Mouse (Mus musculus): Measurements from ENCODE around the gene Tbx2. TPM values are rescaled to one million over a fixed set of nuclear protein-coding genes. Genes with fewer than 3 reads are reported as not detected.

Tbx2 gene
- polyA plus RNA-seq, 1 experiment from 2014 or later, result 5.0 TPM

DNA sequence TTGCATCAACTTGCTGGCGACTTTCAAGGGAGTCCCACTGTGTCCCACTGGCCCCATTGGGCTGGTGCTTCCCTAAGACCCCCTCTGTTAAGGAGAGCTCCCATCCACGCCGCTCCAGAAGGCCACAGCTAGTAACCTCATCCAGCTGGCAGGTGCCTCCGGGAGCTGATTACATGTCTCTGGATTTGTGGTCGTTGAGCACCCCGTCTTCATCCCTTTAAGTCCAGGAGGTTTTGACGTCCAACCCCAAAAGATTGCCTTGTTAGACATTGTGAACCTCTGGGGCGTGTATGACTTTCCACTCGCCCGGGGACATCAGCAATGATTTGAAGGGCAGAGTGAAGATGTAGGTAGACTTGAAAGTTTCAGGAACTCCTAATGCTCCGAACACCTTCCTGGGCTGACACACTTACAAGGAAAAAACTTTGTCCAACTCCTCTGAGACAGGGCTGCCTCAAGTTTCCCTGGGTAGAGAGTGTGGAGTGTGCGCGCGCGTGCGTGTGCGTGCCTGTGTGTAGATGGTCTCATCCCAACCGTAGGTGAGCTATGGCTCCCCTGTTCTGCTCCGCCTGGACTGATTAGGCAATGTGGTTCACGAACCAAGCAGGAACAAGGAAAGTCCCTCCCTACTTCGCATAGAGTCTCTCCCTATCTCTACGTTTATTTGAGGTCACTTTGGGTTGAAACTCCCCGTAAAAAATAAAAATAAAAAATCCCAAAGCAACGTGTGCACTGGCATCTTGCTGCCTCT lies 10.4 kb downstream of the Tbx2 start:
- ATAC-seq (ENCODE audit: low FRiP score, low read depth), result 0 out of 2 replicates have a peak, but pooled peaks have one; percentile 2
- Histone ChIP-seq H3K9me3 (no peaks in the 10 kb centered on the region), H3K9ac (peak overlapping the region; percentile 70; the same call in 1 of the 2 replicates), H3K4me1 (peaks cover 62% of the 10 kb centered on the region), H3K4me3 (peak overlapping the region; percentile 59), H3K36me3 (peaks cover 3% of the 10 kb centered on the region; the same call in 1 of the 2 replicates), H3K4me2 (replicated peaks) (peak overlapping the region; percentile 87), H3K27ac (peak overlapping the region; percentile 84; the same call in 1 of the 2 replicates), H3K27me3 (peaks cover 61% of the 10 kb centered on the region)
- 6% methylated on average over 24 of the region's 24 CpGs for WGBS

DNA sequence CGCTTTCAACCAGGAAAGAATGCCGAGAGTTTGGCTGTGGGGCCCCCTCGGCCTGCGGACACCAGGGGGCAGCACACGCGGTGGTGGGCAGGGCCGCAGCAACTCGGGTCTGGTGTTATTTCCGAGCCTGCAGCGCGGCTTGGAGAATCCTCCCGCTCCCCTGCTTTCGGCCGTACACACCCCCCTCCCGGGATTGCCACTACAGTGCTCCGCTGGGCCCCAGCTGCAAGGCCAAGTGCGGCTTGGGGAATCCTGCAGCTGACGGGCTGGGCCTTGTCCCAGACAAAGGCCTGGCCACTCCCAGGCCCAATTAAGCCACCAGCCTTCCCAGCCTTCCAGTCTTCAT lies 11.0 kb downstream of the Tbx2 start:
- WGBS, result 0% methylated on average over 18 of the region's 18 CpGs
- Histone ChIP-seq H3K4me1 (peaks cover 56% of the 10 kb centered on the region), H3K4me2 (replicated peaks) (peak overlapping the region; percentile 87), H3K27ac (peak overlapping the region; percentile 84), H3K4me3 (peak overlapping the region; percentile 59), H3K36me3 (peaks cover 3% of the 10 kb centered on the region; the same call in 1 of the 2 replicates), H3K9me3 (no peaks in the 10 kb centered on the region), H3K9ac (peak overlapping the region; percentile 70), H3K27me3 (peaks cover 56% of the 10 kb centered on the region)
- ATAC-seq (ENCODE audit: low FRiP score, low read depth), result peak; percentile 52

DNA sequence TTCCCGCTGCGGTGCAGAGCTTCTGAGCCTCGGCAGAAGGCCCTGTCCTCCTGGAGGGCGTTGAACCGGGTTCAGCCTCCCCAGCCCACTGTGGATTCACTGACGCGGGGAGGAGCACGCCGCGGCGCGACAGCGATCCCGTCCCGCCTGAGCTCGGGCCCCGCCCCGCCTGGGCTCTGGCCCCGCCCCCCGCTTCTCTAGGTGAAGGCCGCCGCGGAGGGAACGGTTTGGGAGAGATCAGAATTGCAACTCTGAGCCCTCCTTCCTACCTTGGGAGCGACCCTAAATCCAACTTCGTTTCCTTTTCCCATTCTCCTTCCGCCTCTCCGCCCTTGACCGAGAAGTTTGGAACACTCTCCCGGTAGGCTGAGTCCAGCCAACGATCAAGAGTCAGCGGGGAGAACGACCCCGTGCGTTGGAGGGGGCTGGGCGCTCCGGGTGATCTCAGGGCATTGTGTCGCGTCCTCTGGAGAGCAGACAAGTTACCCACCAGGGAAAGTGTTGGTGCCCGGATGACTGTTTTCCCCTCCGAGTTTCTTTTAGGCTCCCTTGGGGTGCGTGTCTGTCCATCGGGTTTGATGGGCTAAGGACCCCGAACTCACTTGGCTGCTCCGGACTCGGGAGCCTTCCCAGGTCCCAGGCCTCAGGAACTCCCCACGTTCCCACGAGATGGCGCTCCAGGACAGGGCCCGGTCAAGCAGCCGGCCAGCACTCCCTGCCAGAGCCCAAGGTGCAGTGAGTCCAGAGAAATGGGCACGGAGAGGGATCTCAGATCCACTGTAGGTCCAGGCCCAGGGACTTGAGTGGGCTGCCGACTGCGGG lies 12.0 kb downstream of the Tbx2 start:
- ATAC-seq (ENCODE audit: low FRiP score, low read depth), result peak; percentile 70
- H3K27ac ChIP-seq, result peak overlapping the region; percentile 84
- peaks cover 49% of the 10 kb centered on the region for H3K4me1 ChIP-seq
- no peaks in the 10 kb centered on the region for H3K9me3 ChIP-seq
- peak overlapping the region; percentile 59 for H3K4me3 ChIP-seq
- peaks cover 46% of the 10 kb centered on the region for H3K27me3 ChIP-seq
- peak overlapping the region; percentile 70 for H3K9ac ChIP-seq
- peak overlapping the region; percentile 87 for H3K4me2 ChIP-seq (replicated peaks)
- under 1% methylated on average over 54 of the region's 54 CpGs for WGBS
- H3K36me3 ChIP-seq, result peaks cover 3% of the 10 kb centered on the region; the same call in 1 of the 2 replicates

DNA sequence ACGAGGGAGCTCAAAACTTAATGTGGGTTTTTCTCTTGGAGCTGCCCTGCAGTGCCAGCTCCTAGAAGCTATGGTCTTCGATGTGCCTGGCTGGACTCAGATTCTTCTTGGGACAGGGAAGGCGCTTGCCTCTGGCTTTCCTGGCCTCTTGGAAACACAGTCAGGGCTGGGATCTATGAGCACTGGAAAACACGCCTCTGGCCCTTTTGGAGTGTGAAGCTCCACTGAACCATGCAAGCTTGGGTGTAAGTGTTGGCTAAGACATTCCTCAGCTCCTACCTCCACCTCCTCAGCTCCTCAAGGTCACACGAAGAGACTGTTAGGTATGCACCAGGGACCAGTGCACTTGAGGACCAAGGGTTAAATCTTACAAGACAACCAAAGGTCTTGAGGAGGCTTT lies 12.6 kb downstream of the Tbx2 start:
- 38% methylated on average over 5 of the region's 5 CpGs for WGBS
- Histone ChIP-seq H3K4me3 (peak overlapping the region; percentile 59), H3K27me3 (peaks cover 41% of the 10 kb centered on the region), H3K9ac (peak overlapping the region; percentile 70; the same call in 1 of the 2 replicates), H3K9me3 (no peaks in the 10 kb centered on the region), H3K27ac (no peak overlapping the region), H3K36me3 (peaks cover 3% of the 10 kb centered on the region; the same call in 1 of the 2 replicates), H3K4me2 (replicated peaks) (peak overlapping the region; percentile 87), H3K4me1 (peaks cover 43% of the 10 kb centered on the region)
- no peak for ATAC-seq (ENCODE audit: low FRiP score, low read depth)

DNA sequence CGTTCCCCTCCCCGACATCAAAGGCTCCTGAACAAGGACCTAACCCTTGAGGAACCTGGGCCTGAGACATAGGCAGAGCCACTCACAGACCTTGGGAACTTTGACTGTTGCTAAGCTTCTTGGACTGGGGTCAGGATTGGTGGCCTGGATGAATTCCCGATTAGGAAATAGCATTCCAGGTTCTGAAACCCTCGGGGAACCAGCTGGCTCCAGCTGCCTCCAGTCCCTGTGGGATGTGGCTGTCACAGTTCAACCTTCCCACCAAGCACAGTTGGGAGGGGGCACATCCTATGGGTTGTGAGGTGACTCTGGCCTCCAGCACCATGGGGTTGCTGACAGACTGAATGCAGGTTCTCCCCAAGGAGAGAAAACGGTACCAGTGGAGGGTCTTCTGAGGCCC lies 13.6 kb downstream of the Tbx2 start:
- no peak overlapping the region for H3K9ac ChIP-seq
- no peaks in the 10 kb centered on the region for H3K9me3 ChIP-seq
- no peak overlapping the region for H3K4me2 ChIP-seq (replicated peaks)
- H3K4me1 ChIP-seq, result peaks cover 35% of the 10 kb centered on the region
- 47% methylated on average over 5 of the region's 5 CpGs for WGBS
- peaks cover 34% of the 10 kb centered on the region for H3K27me3 ChIP-seq
- ATAC-seq (ENCODE audit: low FRiP score, low read depth), result no peak
- H3K27ac ChIP-seq, result no peak overlapping the region
- no peaks in the 10 kb centered on the region for H3K36me3 ChIP-seq
- no peak overlapping the region for H3K4me3 ChIP-seq

DNA sequence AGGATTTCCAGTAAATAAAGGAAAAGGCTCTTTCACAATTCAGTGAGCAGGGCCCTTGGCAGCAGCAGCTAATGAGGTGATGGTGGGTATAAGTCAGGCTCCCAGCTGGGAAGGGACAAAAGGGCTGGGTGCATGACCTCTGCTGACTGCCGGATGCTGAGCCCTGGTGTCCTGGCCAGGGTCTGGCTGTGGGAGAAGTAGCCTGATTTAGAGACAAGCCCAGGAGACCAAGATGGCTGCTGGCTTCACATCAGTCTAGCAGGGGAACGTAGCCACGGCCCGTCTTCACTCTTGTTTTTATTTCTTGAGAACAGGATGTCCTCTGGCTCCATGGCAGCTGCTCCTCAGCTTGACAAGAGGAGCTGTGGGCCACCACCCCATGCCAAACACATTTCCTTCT lies 14.2 kb downstream of the Tbx2 start:
- Histone ChIP-seq H3K36me3 (no peaks in the 10 kb centered on the region), H3K4me2 (replicated peaks) (no peak overlapping the region), H3K4me1 (peaks cover 36% of the 10 kb centered on the region), H3K27me3 (peaks cover 28% of the 10 kb centered on the region), H3K9ac (no peak overlapping the region), H3K4me3 (no peak overlapping the region), H3K27ac (no peak overlapping the region), H3K9me3 (no peaks in the 10 kb centered on the region)
- ATAC-seq (ENCODE audit: low FRiP score, low read depth), result no peak
- 61% methylated on average over 4 of the region's 4 CpGs for WGBS

DNA sequence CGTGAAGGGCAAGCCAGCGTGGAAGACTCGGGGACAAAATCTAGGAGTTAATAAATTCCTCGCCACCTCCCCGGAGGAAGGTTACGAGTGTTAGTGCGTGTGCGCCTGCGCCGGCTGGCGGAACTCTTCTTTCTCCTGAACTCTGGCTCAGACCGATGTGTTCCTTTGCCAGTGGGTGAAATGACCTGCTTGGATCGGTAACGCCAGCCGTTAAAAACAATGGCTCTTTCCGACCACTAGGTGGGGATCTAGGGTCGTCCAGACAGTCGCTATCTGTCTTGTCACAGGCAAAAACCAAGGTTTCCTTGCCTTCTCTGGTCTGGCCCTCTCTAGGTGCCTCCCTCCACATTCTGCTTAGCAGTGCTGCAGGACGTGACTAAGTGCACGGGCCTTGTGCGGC lies 16.7 kb downstream of the Tbx2 start:
- peak overlapping the region; percentile 31 for H3K4me3 ChIP-seq
- 2% methylated on average over 21 of the region's 21 CpGs for WGBS
- no peak overlapping the region for H3K27ac ChIP-seq
- H3K4me1 ChIP-seq, result peaks cover 18% of the 10 kb centered on the region
- peak overlapping the region; percentile 61 for H3K4me2 ChIP-seq (replicated peaks)
- no peaks in the 10 kb centered on the region for H3K9me3 ChIP-seq
- H3K27me3 ChIP-seq, result peaks cover 16% of the 10 kb centered on the region; the same call in 1 of the 2 replicates
- no peaks in the 10 kb centered on the region for H3K36me3 ChIP-seq
- ATAC-seq (ENCODE audit: low FRiP score, low read depth), result peak; percentile 71
- H3K9ac ChIP-seq, result peak overlapping the region; percentile 51; the same call in 1 of the 2 replicates

DNA sequence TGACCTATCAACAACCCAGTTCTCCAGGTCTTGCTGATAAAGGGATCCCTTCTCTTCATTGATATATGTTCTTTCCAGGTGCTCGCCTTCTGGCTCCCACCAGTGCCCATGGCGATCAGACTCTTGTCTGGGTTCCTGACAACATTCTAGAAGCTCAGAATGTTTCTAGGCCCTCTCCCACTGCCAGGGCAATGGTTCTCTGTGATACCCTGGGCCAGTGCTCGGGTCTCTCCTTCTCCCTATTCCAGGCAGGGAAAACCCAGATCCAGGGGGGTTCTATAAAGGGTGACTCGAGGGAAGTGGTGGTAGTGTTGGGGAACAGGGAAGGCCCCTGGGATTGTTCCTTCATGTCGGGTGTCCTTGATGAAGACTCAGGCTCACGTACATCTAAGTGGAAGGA lies 17.9 kb downstream of the Tbx2 start, which contains the start of gene Gm11444:
Gene Gm11444 (minus strand): TSS at position 101 of the 400 bp plus-strand sequence.
- Histone ChIP-seq H3K27me3 (peaks cover 10% of the 10 kb centered on the region; the same call in 1 of the 2 replicates), H3K4me1 (peaks cover 12% of the 10 kb centered on the region; the same call in 1 of the 2 replicates), H3K27ac (no peak within 1 kb of the TSS), H3K4me2 (replicated peaks) (peak within 1 kb of the TSS; percentile 61), H3K36me3 (no peaks in the 10 kb centered on the region), H3K9ac (no peak within 1 kb of the TSS), H3K9me3 (no peaks in the 10 kb centered on the region), H3K4me3 (no peak within 1 kb of the TSS)
- no peak for ATAC-seq (ENCODE audit: low FRiP score, low read depth)
- WGBS, result 86% methylated on average over 6 of the region's 6 CpGs

DNA sequence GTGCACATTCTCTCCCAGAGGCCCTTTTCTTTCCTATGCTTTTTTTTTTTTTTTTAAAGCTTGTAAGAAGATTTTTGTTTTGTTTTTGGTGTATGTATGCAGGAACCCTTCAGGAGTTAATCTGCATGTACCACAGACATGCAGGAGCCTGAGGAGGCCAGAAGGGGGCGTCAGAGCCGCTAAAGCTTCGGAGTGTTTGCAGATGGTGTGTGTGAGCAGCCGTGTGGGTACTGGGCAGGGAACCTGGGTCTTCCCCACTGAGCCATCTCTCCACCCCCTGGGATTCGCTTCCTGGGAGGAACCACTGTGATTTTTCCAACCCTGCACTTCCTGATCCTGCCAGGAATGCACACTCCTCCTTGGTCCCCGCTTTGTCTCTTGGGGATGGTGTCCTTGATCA lies 18.4 kb downstream of the Tbx2 start:
- H3K4me1 ChIP-seq, result peaks cover 12% of the 10 kb centered on the region; the same call in 1 of the 2 replicates
- no peak overlapping the region for H3K27ac ChIP-seq
- H3K27me3 ChIP-seq, result peaks cover 9% of the 10 kb centered on the region; the same call in 1 of the 2 replicates
- H3K4me3 ChIP-seq, result no peak overlapping the region
- no peak overlapping the region for H3K4me2 ChIP-seq (replicated peaks)
- no peaks in the 10 kb centered on the region for H3K36me3 ChIP-seq
- H3K9me3 ChIP-seq, result no peaks in the 10 kb centered on the region
- ATAC-seq (ENCODE audit: low FRiP score, low read depth), result no peak
- no peak overlapping the region for H3K9ac ChIP-seq
- 47% methylated on average over 6 of the region's 6 CpGs for WGBS

DNA sequence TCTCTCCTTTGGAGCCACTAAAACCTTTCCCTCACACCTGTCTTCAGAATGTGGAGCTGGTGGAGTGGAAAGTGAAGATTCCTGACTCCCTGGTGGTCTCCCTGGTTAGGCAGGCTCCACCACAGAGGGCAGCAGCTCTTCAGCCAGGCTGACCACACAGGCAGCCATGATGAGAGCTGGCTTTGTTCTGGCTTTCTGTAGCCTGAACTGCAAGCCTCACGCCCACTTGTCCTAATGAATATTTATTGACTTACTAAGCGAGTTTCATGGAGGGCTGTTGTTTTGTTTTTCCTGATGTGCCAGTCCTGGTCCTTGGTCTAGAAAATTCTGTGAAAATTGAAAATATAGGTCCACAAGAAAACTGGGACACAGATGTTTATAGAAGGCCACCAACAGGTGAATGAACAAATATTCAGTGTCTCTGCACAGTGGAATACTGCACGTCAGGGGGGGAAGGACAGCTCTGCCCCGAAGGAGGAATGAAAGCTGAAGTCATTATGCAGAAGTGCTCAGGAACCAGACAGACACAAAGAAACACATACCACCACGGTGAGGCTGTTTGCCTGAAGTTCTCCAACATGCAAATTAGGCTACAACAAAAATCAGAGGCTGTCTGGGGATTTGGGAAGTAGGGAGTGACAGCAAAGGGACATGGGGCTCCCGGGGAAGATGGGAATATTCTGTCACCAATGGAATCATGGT lies 25.8 kb downstream of the Tbx2 start:
- Histone ChIP-seq H3K4me1 (no peaks in the 10 kb centered on the region), H3K9me3 (no peaks in the 10 kb centered on the region), H3K27ac (no peak overlapping the region), H3K4me3 (no peak overlapping the region), H3K9ac (peak overlapping the region; percentile 19; the same call in 1 of the 2 replicates), H3K4me2 (replicated peaks) (no peak overlapping the region), H3K36me3 (no peaks in the 10 kb centered on the region), H3K27me3 (no peaks in the 10 kb centered on the region)
- ATAC-seq (ENCODE audit: low FRiP score, low read depth), result no peak
- 32% methylated on average over 6 of the region's 6 CpGs for WGBS

DNA sequence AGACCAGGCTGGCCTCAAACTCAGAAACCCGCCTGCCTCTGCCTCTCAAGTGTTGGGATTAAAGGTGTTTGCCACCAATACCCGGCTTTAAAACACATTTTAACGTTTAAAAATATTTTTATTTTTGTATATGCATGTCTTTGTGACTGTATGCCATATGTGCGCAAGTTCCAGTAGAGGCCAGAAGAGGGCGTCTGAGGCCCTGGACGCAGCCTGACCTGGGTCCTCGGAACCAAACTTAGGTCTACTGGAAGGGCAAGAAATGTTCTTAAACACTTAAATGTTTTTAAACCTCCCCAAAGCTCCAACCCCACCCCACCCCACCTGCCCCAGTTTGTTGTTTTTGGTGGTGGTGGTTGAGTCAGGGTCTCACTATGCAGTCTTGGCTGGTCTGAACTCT lies 32.0 kb downstream of the Tbx2 start:
- no peaks in the 10 kb centered on the region for H3K4me1 ChIP-seq
- WGBS, result 41% methylated on average over 7 of the region's 7 CpGs
- H3K4me2 ChIP-seq (replicated peaks), result no peak overlapping the region
- H3K27ac ChIP-seq, result no peak overlapping the region
- no peak overlapping the region for H3K4me3 ChIP-seq
- no peaks in the 10 kb centered on the region for H3K36me3 ChIP-seq
- no peak for ATAC-seq (ENCODE audit: low FRiP score, low read depth)
- H3K27me3 ChIP-seq, result no peaks in the 10 kb centered on the region
- no peaks in the 10 kb centered on the region for H3K9me3 ChIP-seq
- no peak overlapping the region for H3K9ac ChIP-seq
